Mouse (Mus musculus) T-helper 1 cell (primary cell): ENCODE results near the gene Btg1.

ENCODE experiments used
- in situ Hi-C: fragments of 300-600 bp; cut with MboI, MseI; formaldehyde crosslinking; loops from one replicate; pipeline ENCODE4 v1.15.1; 2025; ENCODE audit warnings: high pct_unique_total_duplicates

Gene Btg1

DNA sequence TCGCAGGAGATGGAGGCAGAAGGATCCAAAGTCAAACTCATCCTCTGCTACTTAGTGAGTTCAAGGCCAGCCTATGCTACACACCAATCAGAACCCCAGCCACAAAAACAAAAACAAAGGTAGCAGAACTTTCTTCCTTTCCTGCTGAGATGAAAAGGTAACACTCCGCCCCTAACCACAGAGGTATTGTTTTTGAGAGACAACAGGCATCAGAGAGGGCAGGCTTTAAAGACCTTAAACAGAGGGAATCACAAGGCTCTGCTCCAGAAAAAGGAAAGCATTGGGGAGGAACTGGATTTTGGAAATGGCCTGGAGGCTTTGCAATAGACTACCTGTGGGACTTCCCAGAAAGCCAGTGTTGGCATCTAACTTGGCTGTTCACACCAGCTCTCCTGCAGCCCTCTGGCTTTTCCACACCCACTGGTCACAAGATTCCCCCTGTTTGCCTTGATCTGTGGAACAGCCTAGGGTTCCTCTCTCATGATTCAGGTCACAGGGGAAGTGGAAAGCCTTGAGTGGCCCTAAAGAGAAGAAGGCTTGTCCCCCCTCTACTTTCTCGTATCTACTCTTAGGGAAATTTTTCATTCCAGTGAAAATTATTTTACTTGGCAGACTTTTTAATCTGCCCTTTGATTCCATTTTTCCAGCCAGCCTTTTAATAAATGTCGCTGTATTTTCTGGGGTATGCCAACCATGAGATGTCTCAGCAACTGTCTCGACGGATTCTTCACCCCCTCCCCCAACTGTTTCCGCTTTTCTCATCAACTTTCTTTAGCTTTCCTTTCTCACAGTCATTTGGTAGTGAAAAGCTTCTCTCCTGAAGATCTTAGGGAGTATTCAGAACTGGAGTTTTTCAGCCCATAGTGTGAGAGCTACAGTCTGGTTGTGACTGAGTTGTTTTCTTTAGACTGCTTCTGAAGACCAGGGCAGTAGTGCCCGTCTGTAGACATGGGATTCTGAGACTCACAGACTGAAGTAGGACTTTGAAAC lies 7.2 kb upstream of the Btg1 start:
- in situ Hi-C loops: loop anchor here (5.0 to 25.0 kb wide), 3 partner anchors 145 to 392 kb away; no protein-coding TSS in a partner anchor

DNA sequence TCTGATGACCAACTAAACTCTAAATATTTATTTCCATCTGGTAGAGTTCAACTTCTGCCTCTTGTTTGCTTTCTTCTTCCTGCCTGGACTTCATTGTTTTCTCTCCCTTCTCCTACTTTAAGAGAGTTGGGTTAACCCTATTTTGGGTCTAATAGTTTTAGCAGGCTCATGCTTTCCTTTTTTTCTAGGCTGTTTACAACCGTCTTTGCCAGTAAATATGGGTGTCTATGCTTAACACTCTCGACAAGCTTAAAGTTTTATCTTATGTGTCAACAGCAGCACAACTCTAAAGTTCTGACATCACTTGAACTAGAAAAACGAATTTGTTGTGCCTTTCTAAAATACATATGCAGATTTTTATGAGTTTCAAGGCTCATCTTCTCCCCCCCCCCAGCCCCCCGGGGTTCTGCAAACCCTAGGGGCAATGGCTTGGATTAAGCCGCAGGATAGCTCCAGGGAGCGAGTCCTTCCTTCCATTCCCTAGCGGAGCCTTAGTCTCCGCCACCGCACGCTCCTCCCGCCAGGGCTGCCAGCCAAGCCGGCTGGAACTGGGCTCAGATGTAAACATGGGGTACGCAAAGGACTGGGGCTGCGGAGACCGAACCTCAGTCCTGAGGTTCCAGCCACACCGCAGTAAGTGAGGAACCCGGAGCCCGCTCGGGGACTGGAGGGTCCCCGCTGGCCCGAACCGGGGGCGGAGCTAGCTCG lies 651 bp upstream of the Btg1 start:
- in situ Hi-C loops: loop anchor here (25.0 kb wide), 1 partner anchor 254 kb away; no protein-coding TSS in a partner anchor

GRCm38 (mm10) chr10:96617221-96617950 lies 580 bp downstream of the Btg1 start:
- in situ Hi-C loops: loop anchor here (25.0 kb wide), 1 partner anchor 255 kb away; no protein-coding TSS in a partner anchor

DNA sequence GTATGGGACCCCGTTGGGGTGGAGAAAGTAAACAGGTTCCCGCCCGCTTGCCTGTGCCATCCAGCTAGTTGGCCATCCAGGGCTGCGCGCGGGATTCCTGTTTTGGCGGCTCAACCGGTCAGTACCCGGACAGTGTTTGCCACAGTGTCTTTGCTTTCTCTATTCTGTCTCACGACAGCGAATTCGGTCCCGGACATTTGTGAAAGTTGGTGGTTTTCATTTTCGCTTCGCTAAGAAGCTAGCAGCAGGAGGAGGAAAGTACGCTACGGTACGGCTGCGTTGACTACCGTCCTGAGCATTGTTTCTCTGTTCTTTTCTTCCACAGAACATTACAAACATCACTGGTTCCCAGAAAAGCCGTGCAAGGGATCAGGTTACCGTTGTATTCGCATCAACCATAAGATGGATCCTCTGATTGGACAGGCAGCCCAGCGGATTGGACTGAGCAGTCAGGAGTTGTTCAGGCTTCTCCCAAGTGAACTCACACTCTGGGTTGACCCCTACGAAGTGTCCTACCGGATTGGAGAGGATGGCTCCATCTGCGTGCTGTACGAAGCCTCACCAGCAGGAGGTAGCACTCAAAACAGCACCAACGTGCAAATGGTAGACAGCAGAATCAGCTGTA lies 1.3 kb downstream of the Btg1 start:
- in situ Hi-C loops: loop anchor here (25.0 kb wide), 1 partner anchor 256 kb away; no protein-coding TSS in a partner anchor

GRCm38 (mm10) chr10:96619951-96620889 lies 3.4 kb downstream of the Btg1 start:
- in situ Hi-C loops: loop anchor here (25.0 kb wide), 1 partner anchor 258 kb away; no protein-coding TSS in a partner anchor

- in situ Hi-C loops: loop anchor here (25.0 kb wide), 1 partner anchor 259 kb away; no protein-coding TSS in a partner anchor
These were observed 4.1 kb downstream of the Btg1 start for GRCm38 (mm10) chr10:96620890-96621271.

GRCm38 (mm10) chr10:96621361-96621945 lies 4.6 kb downstream of the Btg1 start:
- in situ Hi-C loops: loop anchor here (25.0 kb wide), 1 partner anchor 259 kb away; no protein-coding TSS in a partner anchor

GRCm38 (mm10) chr10:96621980-96622645 lies 5.3 kb downstream of the Btg1 start:
- in situ Hi-C loops: loop anchor here (25.0 kb wide), 1 partner anchor 260 kb away; no protein-coding TSS in a partner anchor

- in situ Hi-C loops: loop anchor here (25.0 kb wide), 1 partner anchor 261 kb away; no protein-coding TSS in a partner anchor
These were observed 6.2 kb downstream of the Btg1 start for GRCm38 (mm10) chr10:96622761-96623632.

DNA sequence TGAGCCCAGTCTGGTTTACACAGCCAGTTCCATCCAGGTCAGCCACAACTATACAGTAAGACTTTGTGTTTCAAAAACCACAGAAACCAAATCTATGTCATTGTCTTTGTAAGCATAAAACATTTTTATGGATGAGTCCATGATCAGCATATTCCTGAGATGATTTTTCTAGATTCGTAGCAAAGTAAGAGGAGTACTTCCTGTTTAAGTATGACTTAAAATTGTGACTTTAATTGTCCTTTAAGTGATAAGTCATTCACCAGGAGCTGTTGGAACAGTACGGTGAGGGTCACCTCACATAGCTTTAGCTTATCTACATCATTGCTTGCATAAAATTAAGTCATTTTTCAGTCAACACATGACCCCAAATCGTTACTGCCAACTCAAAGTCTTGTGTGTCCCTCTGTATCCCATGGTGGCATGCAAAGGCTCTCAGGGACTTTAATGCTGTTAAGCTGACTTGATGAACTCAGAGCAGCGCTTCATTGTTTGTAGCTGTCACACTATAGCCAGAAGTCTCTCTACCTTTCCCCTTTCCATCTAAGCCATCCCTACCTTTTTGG lies 6.9 kb downstream of the Btg1 start:
- in situ Hi-C loops: loop anchor here (25.0 kb wide), 1 partner anchor 261 kb away; no protein-coding TSS in a partner anchor

- in situ Hi-C loops: loop anchor here (25.0 kb wide), 1 partner anchor 262 kb away; no protein-coding TSS in a partner anchor
These were observed 7.6 kb downstream of the Btg1 start for GRCm38 (mm10) chr10:96624406-96624805.

DNA sequence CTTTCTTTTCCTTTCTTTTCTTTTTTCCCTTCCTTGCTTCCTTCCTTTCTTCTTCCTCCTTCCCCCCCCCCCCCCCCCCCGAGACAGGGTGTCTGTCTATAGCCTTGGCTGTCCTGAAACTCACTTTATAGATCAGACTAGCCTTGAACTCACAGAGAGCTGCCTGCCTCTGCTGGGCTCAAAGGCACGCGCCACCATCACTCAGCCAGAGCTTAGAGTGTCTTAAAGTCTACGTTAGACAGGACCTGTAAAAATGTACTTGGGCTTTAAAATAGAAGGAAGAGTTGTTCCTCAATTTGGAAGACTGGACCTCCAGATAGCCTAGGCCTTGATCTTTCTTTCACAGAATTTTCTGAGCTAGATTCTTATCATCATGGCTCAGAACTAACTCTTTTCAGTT lies 8.3 kb downstream of the Btg1 start:
- in situ Hi-C loops: no loop called here

DNA sequence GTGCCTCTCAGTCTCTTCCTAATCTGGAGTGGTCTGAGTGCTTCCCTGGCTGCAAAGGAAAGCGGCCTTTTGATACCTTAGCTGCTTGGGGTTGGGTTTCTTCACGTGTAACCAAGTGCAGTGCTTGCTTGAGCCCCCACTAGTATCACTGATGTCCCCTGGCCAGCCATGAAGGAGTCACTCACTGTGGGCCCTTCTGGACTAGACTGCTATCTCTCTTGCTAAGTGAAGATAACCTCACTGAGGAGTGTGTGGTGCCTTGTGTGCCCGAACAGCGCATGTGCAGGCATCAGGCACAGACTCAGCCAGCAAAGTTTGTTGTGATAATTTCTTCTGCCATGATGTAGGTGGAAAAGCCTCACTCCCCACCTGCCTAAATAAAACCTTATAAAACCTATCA lies 8.9 kb downstream of the Btg1 start:
- in situ Hi-C loops: no loop called here

- in situ Hi-C loops: no loop called here
These were observed 9.4 kb downstream of the Btg1 start for GRCm38 (mm10) chr10:96626120-96626750.

DNA sequence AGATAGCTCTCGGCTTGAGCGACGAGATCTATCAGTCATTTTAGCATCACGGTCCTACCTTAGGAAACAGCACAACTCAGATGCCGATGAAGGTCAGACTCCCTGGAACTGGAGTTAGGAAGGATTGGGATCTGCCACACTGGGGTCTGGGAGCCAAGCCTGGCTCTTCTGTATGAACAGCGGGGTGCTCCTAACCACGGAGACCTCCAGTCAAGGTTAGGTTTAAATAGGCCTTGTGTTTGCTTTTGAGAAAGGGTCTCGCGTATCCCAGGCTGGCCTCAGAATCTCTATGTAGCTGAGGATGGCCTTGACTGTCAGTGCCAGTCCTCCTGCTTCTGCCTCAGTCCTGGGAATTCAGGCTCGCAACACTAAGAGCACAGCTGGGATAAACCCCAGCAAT lies 10.5 kb downstream of the Btg1 start:
- in situ Hi-C loops: no loop called here

DNA sequence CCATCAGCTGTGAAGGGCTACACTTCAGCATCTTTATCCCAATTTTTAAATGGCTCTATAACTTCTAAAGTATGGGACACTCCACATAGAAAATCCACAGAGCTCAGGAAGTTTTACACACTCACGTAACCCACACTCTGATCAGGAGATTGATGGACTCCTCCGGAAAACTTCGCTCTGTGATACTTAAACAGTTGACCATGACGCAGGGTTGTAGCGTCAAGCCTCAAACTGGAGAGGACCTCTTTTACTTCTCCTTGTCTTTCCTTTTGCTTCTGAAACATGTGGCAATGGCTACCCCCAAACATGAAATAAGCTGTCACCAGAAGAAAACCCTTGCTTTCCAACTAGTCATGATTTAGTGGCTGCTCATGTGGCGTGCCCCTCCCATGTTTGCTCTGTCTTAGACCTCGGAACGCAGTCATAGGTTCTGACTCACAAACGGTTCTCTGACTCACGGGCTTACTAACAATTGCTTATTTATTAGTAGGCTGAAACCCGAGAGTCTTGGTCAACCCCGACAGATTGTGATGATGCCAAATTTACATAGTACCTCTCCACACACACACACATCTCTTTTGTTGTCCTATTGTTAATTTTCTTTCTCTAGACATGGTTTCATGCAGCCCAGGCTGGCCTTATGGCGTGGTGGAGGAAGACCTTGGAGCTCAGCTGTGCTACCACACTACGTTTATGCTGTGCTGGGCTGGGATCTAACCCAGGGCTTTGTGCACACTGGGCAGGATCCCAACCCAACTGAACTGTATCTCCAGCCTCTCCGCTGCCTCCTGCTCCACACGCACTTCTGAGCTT lies 11.5 kb downstream of the Btg1 start:
- in situ Hi-C loops: no loop called here
